Mouse (Mus musculus) lung, adult 2 months (tissue): ENCODE data around the gene Wnk2.

Experiments
- CTCF ChIP-seq: fragments of 200-500 bp; IDR thresholded peaks from 2 replicates; pipeline ENCODE4 v1.5.1; 2011; ENCODE audit warnings: mild to moderate bottlenecking, low read length, control low read depth; ENCODE audit not compliant: insufficient read depth
- POLR2A ChIP-seq: fragments of 200-500 bp; IDR thresholded peaks from 2 replicates; pipeline ENCODE4 v1.6.1; 2011; ENCODE audit warnings: low read depth, mild to moderate bottlenecking, control low read depth, low read length, borderline replicate concordance; ENCODE audit errors: extremely low read depth

DNA sequence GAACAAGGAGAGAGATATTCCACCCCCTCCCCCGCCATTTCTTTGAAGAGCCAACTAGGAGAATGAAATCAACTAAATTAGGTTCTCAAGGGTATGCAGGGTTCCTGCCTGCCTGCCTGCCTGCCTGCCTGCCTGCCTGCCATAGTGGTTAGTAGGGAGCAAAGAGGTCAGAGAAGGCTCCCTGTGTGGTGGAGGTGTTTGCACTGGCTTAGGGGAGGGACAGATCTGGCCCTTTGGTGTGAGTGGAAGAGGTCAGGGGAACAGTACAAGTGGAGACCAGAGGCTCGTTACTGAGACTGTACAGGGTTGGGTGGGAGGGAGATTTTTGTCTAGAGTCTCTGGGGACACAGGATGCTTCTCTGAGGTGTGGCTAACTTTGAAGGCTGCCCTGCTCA lies 41.1 kb upstream of the Wnk2 start:
- TF ChIP-seq POLR2A (no peak), CTCF (no peak)
